Mouse (Mus musculus) neural tube, embryonic 14.5 days (tissue): ENCODE data around the gene Cog5. TPM values are rescaled to one million over a fixed set of nuclear protein-coding genes. Genes with fewer than 3 reads are reported as not detected.
A peak's percentile ranks its signal among the peaks of the same experiment; 100 is the strongest.

Experiments used
- ATAC-seq: fragments of 200-750 bp; cut with Nextera tagmentation; 2 replicates; pipeline ENCODE4 v1.8.0; 2017; ENCODE audit warnings: low read depth, mild to moderate bottlenecking, moderate TSS enrichment, moderate library complexity
- H3K27ac ChIP-seq: fragments of 300-500 bp; sonication (generic); 2 replicates; pipeline ENCODE4 v1.5.1; 2014; ENCODE audit warnings: low read depth, mild to moderate bottlenecking, control low read depth, low read length, moderate library complexity, mixed read lengths
- H3K27me3 ChIP-seq: fragments of 300-500 bp; sonication (generic); 2 replicates; pipeline ENCODE4 v1.6.1; 2014; ENCODE audit warnings: low read length; ENCODE audit not compliant: control insufficient read depth, insufficient read depth
- H3K36me3 ChIP-seq: fragments of 300-500 bp; sonication (generic); 2 replicates; pipeline ENCODE4 v1.6.1; 2014; ENCODE audit warnings: low read length, mixed read lengths; ENCODE audit not compliant: control insufficient read depth, insufficient read depth
- H3K4me1 ChIP-seq: fragments of 300-500 bp; sonication (generic); 2 replicates; pipeline ENCODE4 v1.6.1; 2014; ENCODE audit warnings: low read length; ENCODE audit not compliant: control insufficient read depth, insufficient read depth
- H3K4me2 ChIP-seq: fragments of 300-500 bp; sonication (generic); 2 replicates; pipeline ENCODE4 v1.6.1; 2014; ENCODE audit warnings: mild to moderate bottlenecking, low read depth, low read length, control low read depth
- H3K4me3 ChIP-seq: fragments of 300-500 bp; sonication (generic); 2 replicates; pipeline ENCODE4 v1.5.1; 2014; ENCODE audit warnings: low read depth, low read length, control low read depth, mixed read lengths
- H3K9ac ChIP-seq: fragments of 300-500 bp; sonication (generic); replicated peaks from 2 replicates; pipeline ENCODE4 v1.6.1; 2014; ENCODE audit warnings: low read depth, mild to moderate bottlenecking, control low read depth, low read length, mixed read lengths
- H3K9me3 ChIP-seq: fragments of 300-500 bp; sonication (generic); 2 replicates; pipeline ENCODE4 v1.6.1; 2016; ENCODE audit warnings: low read length; ENCODE audit not compliant: control insufficient read depth
- WGBS: fragments of 180-500 bp; shearing (Covaris S2); extraction: QIAGEN DNeasy Blood & Tissue Kit; methylation state at CpG from one replicate; pipeline ENCODE4 v1.1.7; 2014; 5-methylcytosine and 5-hydroxymethylcytosine counted together
- polyA plus RNA-seq: library from polyadenylated mRNA; unstranded; fragments of >200 nt; fragmentation: Nextera tagmentation; extraction: Ambion mirVana; gene quantifications from 2 replicates; pipeline ENCODE4 v1.2.1, GENCODE M21; 2014

Cog5 gene
- polyA plus RNA-seq, 1 experiment from 2014 or later = 40.1 TPM

DNA sequence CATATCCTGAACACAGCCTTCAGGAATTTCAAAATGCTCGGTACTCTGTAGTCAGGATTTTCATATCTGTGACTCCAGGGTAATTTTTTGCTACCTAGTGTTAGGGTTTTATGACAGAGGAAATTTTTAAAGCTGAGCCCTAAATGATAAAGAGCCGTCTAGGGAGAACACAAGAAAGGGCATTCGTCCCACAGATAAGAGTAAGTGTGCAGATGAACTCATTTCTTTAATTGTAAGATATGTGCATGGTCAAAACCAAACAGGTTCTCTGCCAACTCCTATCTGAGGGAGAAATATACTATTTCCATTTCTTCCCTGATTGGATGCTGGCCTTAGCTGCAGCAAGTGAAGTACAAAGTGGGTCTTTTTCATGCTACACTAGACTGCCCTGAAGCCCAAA, 269.5 kb downstream of the Cog5 start:
- Histone ChIP-seq H3K36me3 (peaks cover 27% of the 10 kb centered on the region), H3K27ac (no peak overlapping the region), H3K27me3 (no peaks in the 10 kb centered on the region), H3K9me3 (no peaks in the 10 kb centered on the region), H3K4me3 (no peak overlapping the region), H3K9ac (no peak overlapping the region), H3K4me1 (no peaks in the 10 kb centered on the region), H3K4me2 (no peak overlapping the region)
- 91% methylated on average over 3 of the region's 3 CpGs for WGBS
- no peak for ATAC-seq

DNA sequence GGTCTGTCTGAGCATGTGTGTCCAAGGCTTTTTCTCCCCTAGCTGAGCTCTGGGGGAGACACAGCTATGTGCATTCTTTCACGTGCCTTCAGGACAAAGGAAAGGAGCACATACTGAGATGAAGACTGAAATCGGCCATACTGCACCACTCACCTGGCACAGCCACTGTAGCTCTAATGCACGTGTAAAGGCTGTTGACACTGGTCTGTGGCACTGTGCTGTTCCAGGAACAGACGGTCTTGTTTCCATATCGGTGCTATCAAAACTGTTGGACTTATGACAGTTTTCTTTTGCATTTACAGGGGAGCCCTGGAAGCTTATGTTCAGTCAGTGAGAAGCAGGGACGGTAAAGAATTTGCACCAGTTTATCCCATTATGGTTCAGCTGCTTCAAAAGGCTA, 270.7 kb downstream of the Cog5 start:
- H3K27ac ChIP-seq = no peak overlapping the region
- H3K9ac ChIP-seq = no peak overlapping the region
- ATAC-seq = no peak
- H3K4me3 ChIP-seq = no peak overlapping the region
- H3K4me1 ChIP-seq = no peaks in the 10 kb centered on the region
- 91% methylated on average over 6 of the region's 6 CpGs for WGBS
- no peaks in the 10 kb centered on the region for H3K9me3 ChIP-seq
- H3K27me3 ChIP-seq = no peaks in the 10 kb centered on the region
- peaks cover 27% of the 10 kb centered on the region for H3K36me3 ChIP-seq
- no peak overlapping the region for H3K4me2 ChIP-seq

DNA sequence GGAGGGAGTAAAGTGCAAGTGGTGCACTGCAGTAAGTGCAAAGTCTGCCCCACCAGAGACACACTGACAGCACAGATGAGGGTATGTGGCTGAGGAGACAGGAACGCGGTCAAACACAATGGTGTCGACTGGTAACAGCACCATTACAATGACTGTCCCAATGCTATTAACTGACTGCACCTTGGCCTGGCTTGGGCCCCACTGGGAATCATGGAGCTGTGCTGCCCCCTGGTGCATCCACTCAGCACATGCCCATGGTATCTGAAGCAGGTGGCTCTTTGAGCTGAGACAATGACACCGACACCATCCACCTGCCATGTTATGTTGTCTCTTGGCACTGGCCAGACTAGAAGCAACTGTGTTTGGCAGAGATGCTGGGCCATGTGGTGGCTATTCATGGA, 272.0 kb downstream of the Cog5 start:
- Histone ChIP-seq H3K9ac (no peak overlapping the region), H3K27me3 (no peaks in the 10 kb centered on the region), H3K27ac (no peak overlapping the region), H3K4me1 (no peaks in the 10 kb centered on the region), H3K36me3 (peaks cover 38% of the 10 kb centered on the region), H3K9me3 (no peaks in the 10 kb centered on the region), H3K4me3 (no peak overlapping the region), H3K4me2 (no peak overlapping the region)
- WGBS = 28% methylated on average over 4 of the region's 4 CpGs
- peak; percentile 92 for ATAC-seq

DNA sequence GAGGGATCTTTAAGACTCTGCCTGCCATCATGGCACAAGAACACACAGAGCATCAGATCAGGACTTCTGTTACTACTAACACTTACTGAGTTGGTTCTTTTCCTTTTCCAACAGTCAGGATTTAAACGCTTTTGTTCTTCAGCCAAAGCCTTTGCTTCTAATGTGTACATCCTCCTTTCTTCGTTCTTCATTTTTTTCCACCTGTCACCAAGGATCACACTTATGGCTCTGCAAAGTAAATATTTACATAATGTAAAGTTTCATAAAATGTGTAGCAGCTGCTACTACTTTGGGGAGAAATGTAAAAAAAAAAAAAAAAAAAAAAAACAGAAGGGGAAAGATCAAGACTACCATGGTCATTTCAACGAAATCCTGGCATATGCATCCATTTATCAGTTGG, 273.8 kb downstream of the Cog5 start:
- H3K9me3 ChIP-seq = no peaks in the 10 kb centered on the region
- ATAC-seq = no peak
- H3K36me3 ChIP-seq = peaks cover 50% of the 10 kb centered on the region
- H3K9ac ChIP-seq = no peak overlapping the region
- no peak overlapping the region for H3K27ac ChIP-seq
- H3K4me1 ChIP-seq = no peaks in the 10 kb centered on the region
- no peak overlapping the region for H3K4me3 ChIP-seq
- no peak overlapping the region for H3K4me2 ChIP-seq
- 94% methylated on average over 3 of the region's 3 CpGs for WGBS
- H3K27me3 ChIP-seq = no peaks in the 10 kb centered on the region

DNA sequence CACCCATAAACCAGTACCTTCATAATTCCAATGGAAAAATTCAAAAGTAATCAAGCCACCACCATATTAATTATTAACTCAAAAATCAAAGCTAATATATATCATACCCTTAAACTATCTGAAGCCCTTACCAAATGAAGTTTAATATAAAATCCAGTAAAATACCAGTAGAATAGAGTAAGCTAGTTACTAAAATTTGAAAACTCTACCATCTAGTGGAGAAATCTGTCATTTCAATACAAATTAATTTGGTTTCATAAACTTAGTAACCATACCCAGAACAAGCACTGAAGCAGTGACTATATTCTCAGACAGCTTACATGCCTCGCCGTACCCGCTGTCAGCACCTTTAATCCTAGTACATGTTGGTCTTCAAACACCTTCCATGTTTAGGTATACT, 277.1 kb downstream of the Cog5 start:
- Histone ChIP-seq H3K27ac (no peak overlapping the region), H3K9ac (no peak overlapping the region), H3K27me3 (no peaks in the 10 kb centered on the region), H3K4me1 (no peaks in the 10 kb centered on the region), H3K36me3 (peaks cover 47% of the 10 kb centered on the region), H3K4me3 (no peak overlapping the region), H3K4me2 (no peak overlapping the region), H3K9me3 (no peaks in the 10 kb centered on the region)
- WGBS = 96% methylated on average over 3 of the region's 3 CpGs
- ATAC-seq = no peak; the same call in 1 of the 2 replicates

DNA sequence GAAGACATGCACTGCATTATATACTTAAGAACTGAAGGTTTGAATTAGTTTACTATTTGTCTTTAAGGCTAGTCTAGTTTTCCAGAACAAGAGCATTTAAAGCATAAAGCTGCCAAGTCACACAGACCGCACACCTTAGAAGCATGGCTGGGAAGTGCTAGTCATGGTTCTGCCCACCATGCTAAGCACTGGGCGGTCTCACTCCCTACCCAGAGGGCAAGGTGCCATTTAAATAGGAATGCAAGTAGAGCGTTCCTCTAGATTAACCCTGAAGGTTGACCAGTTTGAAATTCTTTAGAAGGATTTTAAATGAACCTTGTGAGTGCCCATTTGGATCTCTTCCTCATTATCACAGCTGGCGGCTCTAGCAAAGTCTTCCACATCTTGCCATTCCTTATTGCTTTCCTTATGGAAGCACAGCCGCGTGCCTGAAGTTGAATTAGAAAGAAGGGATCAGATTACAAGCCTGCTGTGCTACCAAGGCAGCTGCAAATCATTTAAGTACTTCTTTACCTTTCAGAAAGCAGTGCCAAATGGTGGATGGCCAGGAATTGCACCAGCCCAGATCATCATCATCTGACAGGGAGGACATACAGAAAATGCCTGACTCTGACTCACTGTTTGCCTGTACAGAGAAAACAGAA, 282.1 kb downstream of the Cog5 start:
- Histone ChIP-seq H3K27me3 (no peaks in the 10 kb centered on the region), H3K9me3 (no peaks in the 10 kb centered on the region), H3K4me2 (no peak overlapping the region), H3K27ac (no peak overlapping the region), H3K9ac (no peak overlapping the region), H3K4me3 (no peak overlapping the region), H3K36me3 (peaks cover 37% of the 10 kb centered on the region), H3K4me1 (no peaks in the 10 kb centered on the region)
- ATAC-seq = no peak
- 46% methylated on average over 6 of the region's 6 CpGs for WGBS

DNA sequence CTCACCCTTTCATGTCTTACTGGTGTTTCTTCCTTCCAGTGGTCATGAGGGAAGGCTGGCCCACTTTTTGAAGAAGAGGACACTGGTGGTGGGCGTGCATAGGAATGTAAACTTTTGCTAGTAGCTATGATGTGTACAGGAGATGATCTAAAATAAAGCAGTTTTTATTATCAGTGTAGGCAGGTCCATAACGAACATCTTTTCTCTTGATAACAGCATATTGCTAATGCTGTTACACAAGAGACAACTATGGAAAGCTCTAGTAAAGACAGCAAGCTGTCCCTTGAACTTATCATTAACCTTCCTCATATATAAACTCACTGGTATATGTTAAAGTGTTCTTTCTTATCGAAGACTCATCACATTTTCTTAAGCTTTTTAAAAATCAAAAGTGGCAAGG, 282.9 kb downstream of the Cog5 start:
- Histone ChIP-seq H3K4me3 (no peak overlapping the region), H3K27me3 (no peaks in the 10 kb centered on the region), H3K9me3 (no peaks in the 10 kb centered on the region), H3K27ac (no peak overlapping the region), H3K36me3 (peaks cover 29% of the 10 kb centered on the region), H3K4me1 (no peaks in the 10 kb centered on the region), H3K9ac (no peak overlapping the region), H3K4me2 (no peak overlapping the region)
- no peak for ATAC-seq
- WGBS = 98% methylated on average over 3 of the region's 3 CpGs

DNA sequence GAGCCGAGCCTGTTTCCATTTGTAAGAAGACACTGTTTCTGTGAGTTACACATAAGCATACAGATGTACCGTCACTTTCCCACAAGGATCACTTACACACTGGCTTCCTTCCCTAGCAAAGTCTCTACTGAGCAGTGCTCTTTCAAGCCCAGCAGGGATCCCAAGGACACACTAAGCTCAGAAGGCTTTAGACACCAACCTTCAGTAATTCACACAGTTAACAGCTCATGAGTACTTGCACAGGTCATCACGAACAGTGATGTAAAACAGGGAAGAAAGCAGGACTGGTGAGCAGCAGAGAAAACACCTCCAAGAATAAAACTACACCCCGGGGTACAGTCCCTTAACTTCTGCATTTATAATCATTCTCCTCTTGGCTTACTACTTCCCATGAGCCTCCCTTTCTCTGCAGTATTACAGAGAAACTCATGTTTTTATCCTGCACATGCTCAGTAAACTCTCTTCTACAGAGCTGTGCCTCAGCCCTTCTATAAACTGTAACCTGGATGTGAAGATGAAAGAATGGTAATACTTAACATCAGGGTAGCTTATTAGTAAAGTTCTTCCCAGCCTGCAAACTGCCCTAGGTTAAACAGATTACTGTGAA, 283.8 kb downstream of the Cog5 start:
- Histone ChIP-seq H3K9me3 (no peaks in the 10 kb centered on the region), H3K27ac (no peak overlapping the region), H3K27me3 (no peaks in the 10 kb centered on the region), H3K9ac (no peak overlapping the region), H3K4me1 (no peaks in the 10 kb centered on the region), H3K36me3 (peaks cover 25% of the 10 kb centered on the region), H3K4me2 (no peak overlapping the region), H3K4me3 (no peak overlapping the region)
- 88% methylated on average over 4 of the region's 4 CpGs for WGBS
- no peak for ATAC-seq

DNA sequence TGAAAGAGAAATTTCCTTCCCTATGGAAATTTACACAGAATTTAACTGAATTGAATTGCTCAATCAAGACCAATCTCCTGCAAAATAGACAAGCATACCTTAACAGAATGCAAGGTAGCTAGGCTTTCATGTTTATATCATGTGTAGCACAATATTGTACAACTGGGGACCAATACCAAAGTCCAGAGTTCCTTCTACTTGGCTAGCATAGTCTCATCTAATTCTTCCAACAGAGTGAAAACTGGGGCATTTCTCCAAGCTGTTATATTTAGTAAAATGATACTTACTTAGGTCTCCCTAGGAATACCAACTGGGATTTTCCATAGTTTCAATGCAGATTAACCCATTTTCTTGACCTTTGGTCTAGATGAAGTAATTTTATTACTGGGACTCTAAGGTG, 284.4 kb downstream of the Cog5 start:
- H3K9ac ChIP-seq = no peak overlapping the region
- no peaks in the 10 kb centered on the region for H3K4me1 ChIP-seq
- peaks cover 25% of the 10 kb centered on the region for H3K36me3 ChIP-seq
- no peaks in the 10 kb centered on the region for H3K9me3 ChIP-seq
- H3K4me3 ChIP-seq = no peak overlapping the region
- ATAC-seq = no peak
- no peak overlapping the region for H3K27ac ChIP-seq
- H3K27me3 ChIP-seq = no peaks in the 10 kb centered on the region
- no peak overlapping the region for H3K4me2 ChIP-seq
